Mouse (Mus musculus) liver, embryonic 18 days (tissue): ENCODE data around the gene Crabp1. TPM values are rescaled to one million over a fixed set of nuclear protein-coding genes. Genes with fewer than 3 reads are reported as not detected.

Source experiments
- polyA plus RNA-seq: library from polyadenylated mRNA; depleted of rRNA; stranded (reverse); fragments of >200 nt; gene quantifications from 2 replicates; pipeline ENCODE4 v1.2.3, GENCODE M21; 2012; rRNA removed

The Crabp1 gene
- 0.04 TPM in 1 of 2 replicates, not detected in the other for polyA plus RNA-seq

GRCm38 (mm10) chr9:54764561-54765217, at the start of gene Crabp1:
TSS of gene Crabp1 (plus strand) at chr9:54764748.

GRCm38 (mm10) chr9:54733921-54734638, 30.5 kb upstream of the Crabp1 start, which contains the start of gene Wdr61:
TSS of gene Wdr61 (minus strand) at chr9:54734519.

Other genes starting within 250 kb of the Crabp1 start
- not detected in 2 replicates for gene Sh2d7, start 225.8 kb upstream of the Crabp1 start, polyA plus RNA-seq
- 1.1 and 1.4 TPM in 2 replicates for gene Cib2, start 204.5 kb upstream of the Crabp1 start, polyA plus RNA-seq
- 31.5 and 34.1 TPM in 2 replicates for gene Idh3a, start 178.4 kb upstream of the Crabp1 start, polyA plus RNA-seq
- gene Acsbg1, start 102.9 kb upstream of the Crabp1 start, polyA plus RNA-seq, result 0.05 and 0.08 TPM in 2 replicates
- 6.9 and 7.9 TPM in 2 replicates for gene Dnaja4, start 65.9 kb upstream of the Crabp1 start, polyA plus RNA-seq
- 43.4 and 45.3 TPM in 2 replicates for gene Wdr61, start 30.2 kb upstream of the Crabp1 start, polyA plus RNA-seq
- gene Ireb2, start 99.0 kb downstream of the Crabp1 start, polyA plus RNA-seq, result 10.4 and 11.2 TPM in 2 replicates
- 4.0 and 4.1 TPM in 2 replicates for gene Hykk, start 152.5 kb downstream of the Crabp1 start, polyA plus RNA-seq
- gene Psma4, start 186.0 kb downstream of the Crabp1 start, polyA plus RNA-seq, result 84.9 and 90.5 TPM in 2 replicates
- gene AY074887, start 186.2 kb downstream of the Crabp1 start, polyA plus RNA-seq, result not detected in 2 replicates
- 0.01 and 0.02 TPM in 2 replicates for gene Chrna5, start 216.1 kb downstream of the Crabp1 start, polyA plus RNA-seq